Mouse (Mus musculus): ENCODE measurements around the gene Lgals2. TPM values are rescaled to one million over a fixed set of nuclear protein-coding genes. Genes with fewer than 3 reads are reported as not detected.

Lgals2 gene
- total and polyA plus RNA-seq, 3 experiments, result not detected

- TF ChIP-seq GATA2 (IDR thresholded peaks at IDR 0.05; ENCODE audit: borderline replicate concordance, low read depth, low read length), result no peak
- ATAC-seq (ENCODE audit: extremely low read depth, insufficient number of reproducible peaks, low FRiP score, poor library complexity, severe bottlenecking) (no peak), DNase-seq (ENCODE audit: low spot score) (no peak)
- peaks cover 49% of the 10 kb centered on the region for H3K27me3 ChIP-seq (ENCODE audit: insufficient read depth, low read length)
- 0 out of 2 replicates have a peak, but pooled peaks cover 2% of the 10 kb centered on the region for H3K9me3 ChIP-seq (replicated peaks)
- no peaks in the 10 kb centered on the region for H3K36me3 ChIP-seq (replicated peaks)
- no peak overlapping the region for H3K4me3 ChIP-seq (ENCODE audit: low read depth, low read length)
- H3K4me1 ChIP-seq (ENCODE audit: insufficient read depth, low read depth, low read length), result peaks cover 10% of the 10 kb centered on the region
These were observed 14.1 kb downstream of the Lgals2 start for GRCm38 (mm10) chr15:78841161-78841790.

- Histone ChIP-seq H3K4me1 (ENCODE audit: insufficient read depth, low read depth, low read length) (peaks cover 10% of the 10 kb centered on the region), H3K9me3 (replicated peaks) (0 out of 2 replicates have a peak, but pooled peaks cover 2% of the 10 kb centered on the region), H3K4me3 (ENCODE audit: low read depth, low read length) (no peak overlapping the region), H3K36me3 (replicated peaks) (no peaks in the 10 kb centered on the region), H3K27me3 (ENCODE audit: insufficient read depth, low read length) (peaks cover 45% of the 10 kb centered on the region)
- DNase-seq (ENCODE audit: low spot score) (no peak), ATAC-seq (ENCODE audit: extremely low read depth, insufficient number of reproducible peaks, low FRiP score, poor library complexity, severe bottlenecking) (no peak)
- no peak for TF ChIP-seq CTCF (IDR thresholded peaks at IDR 0.05; ENCODE audit: low read depth, low read length)
- TF ChIP-seq POLR2AphosphoS5 (IDR thresholded peaks at IDR 0.05; ENCODE audit: insufficient replicate concordance, low read depth, low read length), result no peak
- TF ChIP-seq GATA2 (IDR thresholded peaks at IDR 0.05; ENCODE audit: borderline replicate concordance, low read depth, low read length), result no peak
- TF ChIP-seq TAL1 (conservative IDR thresholded peaks at IDR 0.05; ENCODE audit: low read depth, low read length), result no peak
- no peak for TF ChIP-seq GATA1 (IDR thresholded peaks at IDR 0.05; ENCODE audit: borderline replicate concordance, low read length)
These were observed 14.6 kb downstream of the Lgals2 start for GRCm38 (mm10) chr15:78840751-78841150.

GRCm38 (mm10) chr15:78840241-78840640 is 15.1 kb downstream of the Lgals2 start:
- Histone ChIP-seq H3K36me3 (replicated peaks) (no peaks in the 10 kb centered on the region), H3K9me3 (replicated peaks) (0 out of 2 replicates have a peak, but pooled peaks cover 2% of the 10 kb centered on the region), H3K27me3 (ENCODE audit: insufficient read depth, low read length) (peaks cover 44% of the 10 kb centered on the region), H3K4me1 (ENCODE audit: insufficient read depth, low read depth, low read length) (peaks cover 10% of the 10 kb centered on the region), H3K4me3 (ENCODE audit: low read depth, low read length) (no peak overlapping the region)
- TF ChIP-seq TAL1 (conservative IDR thresholded peaks at IDR 0.05; ENCODE audit: low read depth, low read length) (no peak), CTCF (IDR thresholded peaks at IDR 0.05; ENCODE audit: low read depth, low read length) (no peak), GATA2 (IDR thresholded peaks at IDR 0.05; ENCODE audit: borderline replicate concordance, low read depth, low read length) (no peak), POLR2AphosphoS5 (IDR thresholded peaks at IDR 0.05; ENCODE audit: insufficient replicate concordance, low read depth, low read length) (no peak), GATA1 (IDR thresholded peaks at IDR 0.05; ENCODE audit: borderline replicate concordance, low read length) (no peak)
- ATAC-seq (ENCODE audit: extremely low read depth, insufficient number of reproducible peaks, low FRiP score, poor library complexity, severe bottlenecking) (no peak), DNase-seq (ENCODE audit: low spot score) (no peak)

- H3K9me3 ChIP-seq (replicated peaks), result 0 out of 2 replicates have a peak, but pooled peaks cover 2% of the 10 kb centered on the region
- TF ChIP-seq TAL1 (conservative IDR thresholded peaks at IDR 0.05; ENCODE audit: low read depth, low read length) (no peak), CTCF (IDR thresholded peaks at IDR 0.05; ENCODE audit: low read depth, low read length) (no peak), POLR2AphosphoS5 (IDR thresholded peaks at IDR 0.05; ENCODE audit: insufficient replicate concordance, low read depth, low read length) (no peak), GATA1 (IDR thresholded peaks at IDR 0.05; ENCODE audit: borderline replicate concordance, low read length) (no peak), GATA2 (IDR thresholded peaks at IDR 0.05; ENCODE audit: borderline replicate concordance, low read depth, low read length) (no peak)
- peaks cover 44% of the 10 kb centered on the region for H3K27me3 ChIP-seq (ENCODE audit: insufficient read depth, low read length)
- no peak overlapping the region for H3K4me3 ChIP-seq (ENCODE audit: low read depth, low read length)
- H3K36me3 ChIP-seq (replicated peaks), result no peaks in the 10 kb centered on the region
- DNase-seq (ENCODE audit: low spot score) (no peak), ATAC-seq (ENCODE audit: extremely low read depth, insufficient number of reproducible peaks, low FRiP score, poor library complexity, severe bottlenecking) (no peak)
- peaks cover 10% of the 10 kb centered on the region for H3K4me1 ChIP-seq (ENCODE audit: insufficient read depth, low read depth, low read length)
These were observed 15.6 kb downstream of the Lgals2 start for GRCm38 (mm10) chr15:78839744-78840143.

GRCm38 (mm10) chr15:78836086-78836621 is 19.2 kb downstream of the Lgals2 start:
- DNase-seq (ENCODE audit: low spot score) (no peak), ATAC-seq (ENCODE audit: extremely low read depth, insufficient number of reproducible peaks, low FRiP score, poor library complexity, severe bottlenecking) (no peak)
- H3K27me3 ChIP-seq (ENCODE audit: insufficient read depth, low read length), result peaks cover 22% of the 10 kb centered on the region; the same call in 1 of the 2 replicates
- TF ChIP-seq TAL1 (conservative IDR thresholded peaks at IDR 0.05; ENCODE audit: low read depth, low read length) (no peak), GATA2 (IDR thresholded peaks at IDR 0.05; ENCODE audit: borderline replicate concordance, low read depth, low read length) (no peak), CTCF (IDR thresholded peaks at IDR 0.05; ENCODE audit: low read depth, low read length) (no peak), GATA1 (IDR thresholded peaks at IDR 0.05; ENCODE audit: borderline replicate concordance, low read length) (no peak), POLR2AphosphoS5 (IDR thresholded peaks at IDR 0.05; ENCODE audit: insufficient replicate concordance, low read depth, low read length) (no peak)
- H3K4me3 ChIP-seq (ENCODE audit: low read depth, low read length), result no peak overlapping the region
- H3K4me1 ChIP-seq (ENCODE audit: insufficient read depth, low read depth, low read length), result no peaks in the 10 kb centered on the region; the same call in 1 of the 2 replicates
- no peaks in the 10 kb centered on the region for H3K9me3 ChIP-seq (replicated peaks)
- no peaks in the 10 kb centered on the region for H3K36me3 ChIP-seq (replicated peaks)

- no peaks in the 10 kb centered on the region; the same call in 1 of the 2 replicates for H3K4me1 ChIP-seq (ENCODE audit: insufficient read depth, low read depth, low read length)
- TF ChIP-seq TAL1 (conservative IDR thresholded peaks at IDR 0.05; ENCODE audit: low read depth, low read length) (no peak), GATA2 (IDR thresholded peaks at IDR 0.05; ENCODE audit: borderline replicate concordance, low read depth, low read length) (no peak), GATA1 (IDR thresholded peaks at IDR 0.05; ENCODE audit: borderline replicate concordance, low read length) (no peak), CTCF (IDR thresholded peaks at IDR 0.05; ENCODE audit: low read depth, low read length) (no peak), POLR2AphosphoS5 (IDR thresholded peaks at IDR 0.05; ENCODE audit: insufficient replicate concordance, low read depth, low read length) (no peak)
- H3K36me3 ChIP-seq (replicated peaks), result no peaks in the 10 kb centered on the region
- DNase-seq (ENCODE audit: low spot score) (no peak), ATAC-seq (ENCODE audit: extremely low read depth, insufficient number of reproducible peaks, low FRiP score, poor library complexity, severe bottlenecking) (no peak)
- H3K27me3 ChIP-seq (ENCODE audit: insufficient read depth, low read length), result peaks cover 24% of the 10 kb centered on the region; the same call in 1 of the 2 replicates
- no peaks in the 10 kb centered on the region for H3K9me3 ChIP-seq (replicated peaks)
- no peak overlapping the region for H3K4me3 ChIP-seq (ENCODE audit: low read depth, low read length)
These were observed 19.9 kb downstream of the Lgals2 start for GRCm38 (mm10) chr15:78835200-78836085.

All from G1E (cell line).